Mouse (Mus musculus): ENCODE results near the gene Syt2.

- TF ChIP-seq POLR2A (IDR thresholded peaks at IDR 0.05; ENCODE audit: low read depth, low read length), result no peak
- no peak for TF ChIP-seq CTCF (conservative IDR thresholded peaks at IDR 0.05; ENCODE audit: insufficient read depth, insufficient read length, low read depth, low read length)
Observed at GRCm38 (mm10) chr1:134752447-134752846, 106.0 kb downstream of the Syt2 start.

All from kidney, adult 2 months (tissue).